Mouse (Mus musculus) stomach, embryonic 14.5 days (tissue): ENCODE measurements at regions not wholly inside any gene's neighbourhood (a gene's known extent, or its start where the extent isn't known, plus 50 kb on each side); places are given as distances from the start of the nearest gene placed in this dataset.

ENCODE experiments used
- ATAC-seq: fragments of 200-750 bp; cut with Nextera tagmentation; 2 replicates; pipeline ENCODE4 v1.8.0; 2017; ENCODE audit warnings: low read depth, moderate TSS enrichment; ENCODE audit not compliant: insufficient number of reproducible peaks, insufficient read depth, low FRiP score
- H3K27ac ChIP-seq: fragments of 300-500 bp; sonication (generic); 2 replicates; pipeline ENCODE4 v1.5.1; 2014; ENCODE audit warnings: mild to moderate bottlenecking, low read length, moderate library complexity, mixed read lengths
- H3K27me3 ChIP-seq: fragments of 300-500 bp; sonication (generic); 2 replicates; pipeline ENCODE4 v1.6.1; 2014; ENCODE audit warnings: low read length, control low read depth, mixed read lengths; ENCODE audit not compliant: control insufficient read depth, insufficient read depth
- H3K36me3 ChIP-seq: fragments of 300-500 bp; sonication (generic); 2 replicates; pipeline ENCODE4 v1.6.1; 2014; ENCODE audit warnings: mild to moderate bottlenecking, control low read depth, low read length, moderate library complexity, mixed read lengths; ENCODE audit not compliant: control insufficient read depth, insufficient read depth
- H3K4me1 ChIP-seq: fragments of 300-500 bp; sonication (generic); 2 replicates; pipeline ENCODE4 v1.6.1; 2014; ENCODE audit warnings: low read length, control low read depth, mixed read lengths; ENCODE audit not compliant: control insufficient read depth, insufficient read depth
- H3K4me2 ChIP-seq: fragments of 300-500 bp; sonication (generic); replicated peaks from 2 replicates; pipeline ENCODE4 v1.6.1; 2014; ENCODE audit warnings: low read depth, low read length, control low read depth
- H3K4me3 ChIP-seq: fragments of 300-500 bp; sonication (generic); 2 replicates; pipeline ENCODE4 v1.5.1; 2014; ENCODE audit warnings: low read depth, low read length, control low read depth
- H3K9ac ChIP-seq: fragments of 300-500 bp; sonication (generic); replicated peaks from 2 replicates; pipeline ENCODE4 v1.6.1; 2014; ENCODE audit warnings: low read depth, mild to moderate bottlenecking, control low read depth, low read length, moderate library complexity, mixed read lengths
- H3K9me3 ChIP-seq: fragments of 300-500 bp; sonication (generic); 2 replicates; pipeline ENCODE4 v1.6.1; 2016; ENCODE audit warnings: low read depth, low read length, control low read depth; ENCODE audit not compliant: control insufficient read depth
- WGBS: fragments of 180-500 bp; shearing (Covaris S2); extraction: QIAGEN DNeasy Blood & Tissue Kit; methylation state at CpG from one replicate; pipeline ENCODE4 v1.1.7; 2014; 5-methylcytosine and 5-hydroxymethylcytosine counted together

DNA sequence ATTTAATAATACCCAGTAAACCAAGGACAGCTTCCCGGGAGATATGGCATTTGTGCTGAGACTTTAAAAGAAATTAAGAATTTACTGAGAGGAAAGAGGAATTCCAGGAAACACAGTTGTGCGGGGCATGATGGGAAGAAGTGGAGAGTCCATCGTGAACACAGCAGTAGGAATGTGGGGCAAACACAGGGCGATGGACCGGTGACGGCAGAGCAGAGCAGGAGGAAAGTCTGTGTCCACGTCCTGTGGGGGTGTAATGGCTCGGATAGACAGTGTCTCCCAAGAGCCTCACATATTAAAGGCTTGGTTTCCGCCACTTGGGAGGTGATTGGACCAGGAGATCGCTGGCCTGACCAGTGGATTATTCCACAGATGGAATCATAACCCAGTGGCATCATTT lies 215.4 kb upstream of the Pkdcc start:
- WGBS = 67% methylated on average over 10 of the region's 10 CpGs
- Histone ChIP-seq H3K27ac (no peak overlapping the region), H3K9me3 (no peaks in the 10 kb centered on the region), H3K4me2 (no peak overlapping the region), H3K4me1 (no peaks in the 10 kb centered on the region), H3K36me3 (no peaks in the 10 kb centered on the region), H3K9ac (no peak overlapping the region), H3K27me3 (no peaks in the 10 kb centered on the region), H3K4me3 (no peak overlapping the region)
- ATAC-seq = no peak

DNA sequence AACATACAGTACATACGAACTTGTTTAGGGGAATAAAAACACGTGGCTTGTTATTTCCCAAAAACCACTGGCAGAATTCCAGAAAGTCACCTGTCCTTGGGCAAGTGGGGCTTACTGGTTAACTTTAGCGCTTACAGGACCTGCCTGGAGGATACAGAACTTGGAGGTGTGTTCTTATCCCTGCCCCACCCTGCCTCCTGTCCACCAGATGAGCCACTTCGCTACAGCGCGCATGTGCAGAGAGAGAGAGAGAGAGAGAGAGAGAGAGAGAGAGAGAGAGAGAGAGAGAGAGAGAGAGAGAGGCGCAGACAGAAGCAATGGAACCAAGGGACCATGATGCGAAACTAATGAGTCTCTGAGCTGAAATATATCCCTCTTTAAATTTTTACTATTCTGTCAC lies 214.7 kb upstream of the Pkdcc start:
- no peaks in the 10 kb centered on the region for H3K4me1 ChIP-seq
- no peak for ATAC-seq
- H3K27ac ChIP-seq = no peak overlapping the region
- H3K36me3 ChIP-seq = no peaks in the 10 kb centered on the region
- H3K4me2 ChIP-seq = no peak overlapping the region
- no peaks in the 10 kb centered on the region for H3K27me3 ChIP-seq
- H3K9me3 ChIP-seq = no peaks in the 10 kb centered on the region
- H3K4me3 ChIP-seq = no peak overlapping the region
- 74% methylated on average over 8 of the region's 8 CpGs for WGBS
- H3K9ac ChIP-seq = no peak overlapping the region

DNA sequence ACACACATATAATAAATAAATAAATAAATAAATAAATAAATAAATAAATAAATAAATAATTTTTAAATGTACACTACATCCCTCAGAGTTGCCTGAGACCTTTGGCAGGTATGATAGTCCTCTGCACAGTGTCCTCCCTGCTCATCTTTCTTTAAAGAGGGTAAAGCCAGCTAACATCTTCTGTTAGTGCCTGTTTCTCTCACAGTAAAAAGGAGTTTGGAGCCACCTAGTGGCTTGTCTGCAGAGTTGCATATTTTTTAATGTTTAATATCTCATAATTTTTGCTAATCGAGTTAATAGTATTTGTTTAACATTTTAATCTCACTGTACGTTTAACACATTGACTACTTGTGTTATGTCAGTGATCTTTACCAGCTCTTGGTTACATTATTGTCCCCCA lies 213.5 kb upstream of the Pkdcc start:
- H3K9ac ChIP-seq = no peak overlapping the region
- H3K27me3 ChIP-seq = no peaks in the 10 kb centered on the region
- no peaks in the 10 kb centered on the region for H3K4me1 ChIP-seq
- WGBS = 5% methylated on average over 2 of the region's 2 CpGs
- peak; percentile 67; the same call in 1 of the 2 replicates for ATAC-seq
- H3K9me3 ChIP-seq = no peaks in the 10 kb centered on the region
- H3K36me3 ChIP-seq = no peaks in the 10 kb centered on the region
- no peak overlapping the region for H3K27ac ChIP-seq
- no peak overlapping the region for H3K4me2 ChIP-seq
- no peak overlapping the region for H3K4me3 ChIP-seq

DNA sequence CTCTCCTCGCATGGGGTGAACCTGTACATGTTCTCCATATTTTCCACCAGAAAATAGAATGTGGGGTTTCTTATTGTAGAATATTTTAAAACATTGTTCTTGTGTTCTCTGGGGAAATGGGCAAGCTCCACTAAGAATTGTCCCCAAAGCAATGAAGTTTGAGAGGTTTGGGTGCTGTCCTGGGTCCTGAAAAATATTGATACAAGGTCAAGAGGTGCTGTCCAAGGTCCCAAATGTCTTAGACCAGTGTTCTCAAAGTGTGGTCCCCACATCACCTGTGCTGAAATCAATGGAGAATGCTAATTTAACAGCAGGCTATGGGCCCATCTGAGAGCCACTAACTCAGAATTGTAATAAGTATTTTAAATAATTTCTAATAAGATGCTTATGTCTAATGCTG lies 204.2 kb upstream of the Pkdcc start:
- no peak overlapping the region for H3K9ac ChIP-seq
- H3K4me3 ChIP-seq = no peak overlapping the region
- 90% methylated on average over 1 of the region's 1 CpGs for WGBS
- no peak overlapping the region for H3K27ac ChIP-seq
- H3K36me3 ChIP-seq = no peaks in the 10 kb centered on the region
- ATAC-seq = no peak
- no peaks in the 10 kb centered on the region for H3K4me1 ChIP-seq
- H3K9me3 ChIP-seq = no peaks in the 10 kb centered on the region
- H3K4me2 ChIP-seq = no peak overlapping the region
- no peaks in the 10 kb centered on the region for H3K27me3 ChIP-seq

DNA sequence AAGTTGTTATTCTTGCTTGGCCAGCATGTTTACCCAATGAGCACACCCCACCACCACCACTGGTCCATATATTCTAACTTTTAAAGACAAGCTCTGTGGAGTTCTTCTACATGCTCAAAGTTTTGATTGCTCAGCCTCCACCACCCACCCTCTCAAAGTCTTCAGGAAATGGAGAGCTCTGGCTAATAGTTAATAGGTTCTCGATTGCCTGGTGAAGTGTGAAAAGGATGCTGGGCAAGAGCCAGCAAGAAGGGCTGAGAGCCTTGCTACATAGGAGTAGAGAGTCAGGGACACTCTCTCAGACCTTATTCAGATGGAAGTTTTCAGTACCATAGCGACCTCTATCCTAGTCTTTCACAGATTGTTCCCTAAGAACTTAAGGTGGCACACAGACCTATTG lies 199.4 kb upstream of the Pkdcc start:
- Histone ChIP-seq H3K27ac (no peak overlapping the region), H3K27me3 (no peaks in the 10 kb centered on the region), H3K4me3 (no peak overlapping the region), H3K4me1 (peaks cover 3% of the 10 kb centered on the region), H3K36me3 (no peaks in the 10 kb centered on the region), H3K9ac (no peak overlapping the region), H3K4me2 (no peak overlapping the region), H3K9me3 (no peaks in the 10 kb centered on the region)
- 57% methylated on average over 2 of the region's 2 CpGs for WGBS
- no peak for ATAC-seq

DNA sequence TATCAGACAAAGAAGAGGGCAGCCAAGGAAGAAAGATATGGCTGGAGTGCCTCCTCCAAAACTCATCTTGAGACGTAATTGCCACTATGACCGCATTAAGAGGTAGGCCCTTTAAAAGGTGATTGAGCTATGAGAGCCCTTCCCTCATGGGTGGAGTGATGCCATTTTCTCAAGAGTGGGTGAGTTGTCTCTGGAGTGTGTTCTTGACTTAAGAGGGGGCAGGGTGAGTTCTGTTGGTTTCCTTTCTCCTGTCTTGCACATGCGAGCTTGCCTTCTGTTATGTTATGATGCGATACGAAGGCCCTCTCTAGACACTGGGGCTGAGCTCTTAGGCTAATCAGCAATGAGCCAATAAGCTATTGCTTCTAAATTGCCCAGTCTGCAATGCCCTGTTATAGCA lies 198.2 kb upstream of the Pkdcc start:
- no peak for ATAC-seq
- Histone ChIP-seq H3K4me1 (peaks cover 5% of the 10 kb centered on the region), H3K27ac (no peak overlapping the region), H3K36me3 (no peaks in the 10 kb centered on the region), H3K27me3 (no peaks in the 10 kb centered on the region), H3K9me3 (no peaks in the 10 kb centered on the region), H3K4me3 (no peak overlapping the region), H3K4me2 (no peak overlapping the region), H3K9ac (no peak overlapping the region)
- WGBS = 87% methylated on average over 5 of the region's 5 CpGs

DNA sequence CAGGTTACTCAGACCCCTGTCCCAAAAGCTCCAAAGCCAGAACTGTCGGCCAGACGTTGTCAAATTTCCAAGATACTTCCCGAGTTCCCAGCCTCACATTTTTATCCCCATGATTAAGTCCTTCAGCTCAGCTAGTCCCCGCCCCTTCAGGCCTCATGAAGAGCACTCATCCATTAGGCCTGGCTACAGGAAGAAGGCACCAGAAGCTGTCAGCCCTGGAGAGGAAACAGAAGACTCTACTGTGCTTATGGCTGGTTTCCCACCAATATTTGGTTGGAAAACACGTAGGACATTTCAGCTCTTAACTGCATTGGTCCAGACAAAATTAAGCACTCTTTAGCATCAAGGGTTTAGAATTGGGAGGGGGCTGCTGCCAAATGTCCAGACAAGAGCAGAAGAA lies 195.8 kb upstream of the Pkdcc start:
- Histone ChIP-seq H3K36me3 (no peaks in the 10 kb centered on the region), H3K4me2 (no peak overlapping the region), H3K27ac (no peak overlapping the region), H3K9ac (no peak overlapping the region), H3K27me3 (no peaks in the 10 kb centered on the region), H3K9me3 (no peaks in the 10 kb centered on the region), H3K4me3 (no peak overlapping the region), H3K4me1 (peaks cover 5% of the 10 kb centered on the region)
- WGBS = 43% methylated on average over 5 of the region's 5 CpGs
- ATAC-seq = 0 out of 2 replicates have a peak, but pooled peaks have one; percentile 53

DNA sequence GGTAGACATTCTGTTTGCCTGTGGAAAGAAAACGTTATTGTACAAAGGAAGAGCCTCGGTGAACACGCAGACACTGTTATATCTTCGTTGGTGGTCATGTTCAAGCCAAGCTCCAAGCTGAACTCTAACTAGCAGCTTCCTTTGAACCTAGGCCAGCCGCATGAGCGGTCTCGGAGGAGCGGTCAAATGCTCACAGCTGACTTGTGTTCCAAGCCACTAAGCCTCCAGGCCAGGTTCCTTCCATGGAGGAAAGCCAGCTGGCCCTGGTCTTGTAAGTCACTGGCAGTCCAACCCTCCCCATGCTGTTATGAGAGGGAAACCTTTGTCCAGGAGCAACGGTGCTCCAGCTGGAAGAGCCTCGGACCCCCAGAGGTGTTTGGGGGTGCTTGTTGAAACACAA lies 194.5 kb upstream of the Pkdcc start:
- Histone ChIP-seq H3K4me2 (no peak overlapping the region), H3K9me3 (no peaks in the 10 kb centered on the region), H3K4me1 (peaks cover 5% of the 10 kb centered on the region), H3K36me3 (no peaks in the 10 kb centered on the region), H3K4me3 (no peak overlapping the region), H3K9ac (no peak overlapping the region), H3K27me3 (no peaks in the 10 kb centered on the region), H3K27ac (no peak overlapping the region)
- 44% methylated on average over 10 of the region's 10 CpGs for WGBS
- ATAC-seq = no peak

DNA sequence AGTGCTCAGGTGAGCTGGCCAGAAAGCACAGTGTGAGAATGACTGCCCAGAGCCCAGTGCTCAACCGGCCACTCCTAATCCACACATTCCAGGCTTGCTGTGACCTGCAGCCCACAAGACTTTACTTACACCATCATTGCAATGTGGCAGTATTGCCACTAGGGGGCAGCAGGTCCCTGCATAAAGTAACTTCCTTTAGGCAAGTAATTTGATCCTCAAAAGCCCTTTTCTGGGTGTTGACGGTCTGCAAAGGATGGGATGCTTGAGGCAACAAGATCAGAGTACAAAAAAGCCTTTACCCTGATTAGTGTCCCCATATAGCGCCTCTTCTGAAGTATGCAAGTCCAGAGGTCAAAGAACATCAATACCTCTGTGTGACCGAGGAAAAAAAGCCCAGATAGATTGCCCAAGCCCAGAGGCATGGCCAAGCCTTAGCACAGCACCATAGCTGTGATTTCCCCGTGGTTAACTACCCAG lies 189.7 kb upstream of the Pkdcc start:
- WGBS = 12% methylated on average over 5 of the region's 5 CpGs
- ATAC-seq = peak; percentile 80; the same call in 1 of the 2 replicates

More for the DNA sequence above, 189.7 kb upstream of the Pkdcc start:
- no peaks in the 10 kb centered on the region for H3K36me3 ChIP-seq
- H3K4me3 ChIP-seq = no peak overlapping the region
- no peak overlapping the region for H3K27ac ChIP-seq
- H3K9me3 ChIP-seq = no peaks in the 10 kb centered on the region
- H3K9ac ChIP-seq = no peak overlapping the region
- H3K4me1 ChIP-seq = peaks cover 5% of the 10 kb centered on the region
- H3K4me2 ChIP-seq = no peak overlapping the region
- no peaks in the 10 kb centered on the region for H3K27me3 ChIP-seq
